Mouse (Mus musculus) layer of hippocampus, adult 2 months (tissue): ENCODE measurements around the gene Lifr. TPM values are rescaled to one million over a fixed set of nuclear protein-coding genes. Genes with fewer than 3 reads are reported as not detected.
A peak's percentile ranks its signal among the peaks of the same experiment; 100 is the strongest.

ENCODE experiments used
- DNase-seq, 2 experiments: peaks; one replicate each; pipeline ENCODE4 v3.0.0; 2022; ENCODE audit warnings: low spot score in 2 of 2
- H3K27ac ChIP-seq: fragments of 200-600 bp; 2 replicates; pipeline ENCODE4 v1.8.1; 2022
- H3K4me3 ChIP-seq: fragments of 200-600 bp; 2 replicates; pipeline ENCODE4 v1.8.1; 2022; ENCODE audit warnings: mild to moderate bottlenecking
- CTCF ChIP-seq: fragments of 200-600 bp; conservative IDR thresholded peaks from 2 replicates; pipeline ENCODE4 v1.8.1; 2022; ENCODE audit warnings: antibody characterized with exemption, mild to moderate bottlenecking, moderate library complexity
- total RNA-seq, 2 experiments: library from RNA; stranded (reverse); gene quantifications; 2 replicates each; pipeline ENCODE4 v1.2.3; 2021

The Lifr gene
- total RNA-seq, 2 experiments from 2014 or later = 51.3 to 52.9 TPM

DNA sequence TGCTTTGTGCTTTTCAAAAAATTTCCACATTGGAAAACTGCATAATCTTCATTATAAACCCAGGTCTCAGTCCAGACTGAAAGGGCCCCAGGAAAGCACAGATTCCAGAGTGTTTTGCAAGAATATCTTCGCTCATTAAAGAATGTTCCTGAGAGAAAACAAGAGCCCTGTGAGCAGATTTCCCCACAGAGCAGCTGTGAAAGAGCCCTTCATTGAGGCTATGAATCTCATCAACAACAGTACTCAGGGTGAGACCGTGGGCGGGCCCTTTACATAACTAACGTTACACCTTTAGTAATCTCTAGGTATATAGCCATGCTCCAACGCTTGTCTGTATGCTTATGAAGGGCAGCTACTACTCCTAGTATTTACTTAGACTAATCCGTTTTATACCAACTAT lies 27.5 kb downstream of the Lifr start:
- Histone ChIP-seq H3K4me3 (no peak overlapping the region), H3K27ac (peak overlapping the region; percentile 11; the same call in 1 of the 2 replicates)
- no peak for DNase-seq
- TF ChIP-seq CTCF = no peak

DNA sequence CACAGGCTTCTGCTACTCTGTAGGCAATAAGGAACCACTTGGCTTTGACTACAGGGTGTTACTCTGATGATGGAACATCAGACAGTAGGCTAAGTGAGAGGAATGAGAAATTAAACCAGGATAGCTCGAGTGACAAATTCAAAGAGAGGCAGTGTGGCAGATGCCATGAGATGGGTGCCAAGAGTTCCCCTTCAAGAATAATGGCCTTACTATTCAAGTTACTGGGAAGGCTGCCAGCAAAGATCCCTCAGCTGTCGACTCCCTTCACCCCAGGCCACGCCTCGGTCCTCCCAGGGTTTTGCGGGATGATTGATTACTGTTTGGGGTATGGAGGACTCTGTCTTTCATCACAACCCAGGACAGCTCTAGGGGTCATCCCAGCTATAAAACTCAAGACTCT lies 28.4 kb downstream of the Lifr start:
- peak; percentile 52 to 67 for DNase-seq
- H3K27ac ChIP-seq = peak overlapping the region; percentile 11; the same call in 1 of the 2 replicates
- no peak overlapping the region for H3K4me3 ChIP-seq
- no peak for TF ChIP-seq CTCF

DNA sequence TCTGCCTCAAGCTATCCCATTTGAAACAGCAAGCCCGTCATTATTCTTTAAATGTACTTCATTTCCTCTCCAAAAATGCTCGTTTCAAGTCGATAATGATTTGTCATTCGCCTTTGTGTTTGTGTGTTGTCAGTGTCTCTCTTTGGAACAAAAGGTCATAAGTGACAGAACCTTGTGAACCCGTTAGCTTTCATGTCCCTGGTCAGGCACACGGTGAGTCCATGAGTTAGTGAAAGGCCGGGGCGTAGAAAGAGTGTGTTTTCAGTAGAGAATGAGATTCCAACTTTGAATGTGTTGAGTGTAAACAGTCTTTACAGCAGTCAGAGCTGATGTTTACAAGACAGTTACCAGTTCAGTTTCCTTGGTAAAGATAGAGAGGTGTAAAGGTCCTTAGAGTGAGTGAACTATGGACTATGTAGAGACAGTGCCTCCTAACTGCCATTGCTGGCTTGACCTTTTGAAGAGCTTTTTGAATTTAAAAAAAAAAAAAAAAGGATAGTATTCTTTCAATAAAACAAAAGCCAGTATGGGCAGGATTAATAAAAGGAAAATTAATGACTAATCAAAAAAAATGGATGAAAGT lies 29.6 kb downstream of the Lifr start:
- no peak for TF ChIP-seq CTCF
- no peak for DNase-seq
- Histone ChIP-seq H3K27ac (no peak overlapping the region), H3K4me3 (no peak overlapping the region)

DNA sequence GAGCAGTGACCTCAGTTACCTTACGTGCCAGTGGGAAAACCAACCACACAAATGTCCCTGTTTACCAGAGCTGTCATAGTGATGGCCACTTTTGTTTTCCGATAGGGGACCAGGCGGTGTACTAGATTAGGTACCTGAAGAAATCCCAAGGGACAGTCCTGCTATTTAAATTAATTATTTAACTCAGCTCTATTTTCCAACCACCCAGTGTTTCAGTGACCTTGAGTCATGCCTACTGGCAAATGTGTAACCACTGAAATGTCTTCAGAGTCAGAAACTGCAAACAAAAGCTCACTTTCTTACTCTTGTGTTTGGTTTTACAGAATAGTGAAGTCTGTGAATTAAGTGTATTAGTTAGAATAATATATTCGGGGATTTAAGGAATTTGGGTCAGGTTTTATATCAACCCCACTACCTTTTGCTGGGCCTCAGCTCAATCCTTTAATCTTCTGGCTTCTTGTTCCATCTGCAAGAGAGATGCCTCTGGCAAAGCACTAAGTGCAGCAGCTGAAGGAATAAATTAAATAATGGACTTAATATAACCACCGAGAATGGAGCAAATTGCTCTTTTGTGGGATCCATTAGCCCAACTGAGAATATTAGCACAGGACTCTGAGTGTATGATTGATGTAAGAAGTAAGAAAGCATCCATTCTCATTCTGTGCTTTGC lies 33.5 kb downstream of the Lifr start:
- no peak for DNase-seq
- Histone ChIP-seq H3K27ac (no peak overlapping the region), H3K4me3 (no peak overlapping the region)
- no peak for TF ChIP-seq CTCF

DNA sequence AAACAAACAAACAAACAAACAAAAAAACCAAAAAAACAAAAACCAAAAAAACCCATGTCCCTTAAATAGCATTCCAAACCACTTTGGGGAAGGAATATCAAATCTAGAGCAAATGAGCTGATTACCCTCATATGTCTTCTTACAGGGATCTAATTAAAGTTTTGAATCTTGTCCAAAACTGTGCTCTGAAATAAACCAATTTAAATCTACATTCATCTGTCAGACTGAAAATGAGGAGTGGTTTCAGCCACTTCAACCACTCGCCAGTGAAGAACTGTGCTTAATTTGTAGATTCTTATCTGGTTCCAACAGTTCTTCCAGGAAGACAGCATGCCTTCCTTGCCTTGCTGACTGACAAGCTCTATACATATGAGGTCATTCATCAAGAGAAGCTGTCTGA lies 35.8 kb downstream of the Lifr start:
- TF ChIP-seq CTCF = no peak
- Histone ChIP-seq H3K27ac (no peak overlapping the region), H3K4me3 (no peak overlapping the region)
- DNase-seq = no peak

DNA sequence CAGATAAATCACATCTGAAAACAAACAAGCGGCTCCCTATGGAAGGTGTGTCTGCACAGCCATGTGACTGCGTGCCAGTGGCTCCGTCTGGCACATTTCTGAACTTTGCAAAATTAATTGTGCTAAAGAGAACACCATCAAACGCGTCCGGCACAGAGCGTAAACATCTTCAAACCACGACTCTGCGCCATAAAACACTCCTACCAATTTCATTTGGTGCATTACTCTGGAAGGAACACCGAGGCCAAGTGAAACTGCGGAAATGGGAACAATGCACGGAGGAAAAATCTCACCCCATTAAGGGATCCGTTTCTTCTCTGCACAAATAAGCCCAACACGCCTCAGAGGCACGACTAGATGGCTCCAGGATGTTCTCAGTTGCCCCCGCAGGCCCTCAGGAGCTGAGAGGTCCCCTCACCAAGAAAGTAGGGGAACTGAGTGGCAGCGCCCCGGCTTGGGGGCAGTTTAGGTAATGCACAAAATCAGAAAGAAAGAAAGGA lies 38.3 kb downstream of the Lifr start:
- Histone ChIP-seq H3K27ac (peak overlapping the region; percentile 99), H3K4me3 (peak overlapping the region; percentile 80)
- DNase-seq = no peak
- TF ChIP-seq CTCF = 0 out of 2 replicates have a peak, but pooled peaks have one; percentile 22

DNA sequence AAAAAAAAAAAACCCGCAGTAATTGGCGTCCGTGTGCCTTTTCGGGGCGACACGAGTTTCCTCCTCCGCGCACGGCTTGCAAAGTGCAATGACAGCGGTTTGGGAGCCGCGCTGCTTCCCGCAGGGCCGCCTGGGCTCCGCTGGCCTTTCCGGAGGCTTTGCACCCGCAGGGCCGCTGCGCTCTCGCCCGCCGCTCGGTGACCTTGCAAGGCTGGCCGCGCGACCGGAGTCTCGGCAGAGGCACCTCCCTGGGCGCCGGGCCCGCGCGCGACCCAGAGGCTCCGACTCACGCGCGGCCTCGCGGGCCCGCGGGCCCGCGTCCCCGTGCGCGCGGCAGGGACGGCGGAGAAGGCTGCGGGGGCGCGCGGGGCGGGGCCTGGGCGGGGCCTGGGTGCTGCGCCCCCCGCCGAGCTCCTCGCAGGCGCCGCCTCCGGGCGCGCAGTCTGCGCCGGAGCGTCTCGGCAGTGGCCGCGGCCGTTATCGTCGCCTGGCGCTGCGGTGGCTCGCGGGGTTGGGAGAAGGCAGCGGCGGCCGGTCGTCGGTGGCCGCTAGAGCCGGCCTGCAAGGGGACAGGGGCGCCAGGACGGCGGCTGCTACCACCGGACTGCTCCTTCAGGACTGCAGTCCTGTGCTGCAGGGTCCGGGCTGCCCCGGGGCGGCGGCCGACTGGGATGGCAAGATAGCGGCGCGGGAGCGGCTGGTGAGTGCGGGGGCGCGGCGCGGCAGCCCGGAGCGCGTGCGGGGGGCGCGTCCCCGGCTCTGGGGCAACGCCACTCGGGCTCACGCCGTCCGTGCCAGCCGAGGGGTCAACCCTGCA lies 38.9 kb downstream of the Lifr start:
- H3K27ac ChIP-seq = peak overlapping the region; percentile 99
- H3K4me3 ChIP-seq = peak overlapping the region; percentile 90
- DNase-seq = peak; percentile 77 to 84
- no peak for TF ChIP-seq CTCF

DNA sequence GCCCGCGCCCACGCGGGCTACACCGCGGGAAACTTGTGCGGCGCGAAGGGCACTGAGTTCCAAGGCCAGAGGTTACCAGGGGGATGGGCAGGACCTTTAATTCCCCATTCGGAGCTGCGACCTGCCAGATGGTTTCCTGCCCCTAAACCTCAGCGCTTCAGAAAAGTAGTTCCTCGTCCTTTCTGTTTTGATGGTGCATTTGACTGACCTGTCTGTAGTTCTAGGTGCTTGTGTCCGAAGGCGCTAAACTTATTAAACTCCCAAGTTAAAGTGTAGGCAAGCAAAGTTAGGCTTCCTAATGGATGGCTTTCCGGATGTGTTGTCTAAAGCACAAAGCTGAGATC lies 39.5 kb downstream of the Lifr start:
- Histone ChIP-seq H3K27ac (peak overlapping the region; percentile 99), H3K4me3 (peak overlapping the region; percentile 90)
- no peak for DNase-seq
- no peak for TF ChIP-seq CTCF

DNA sequence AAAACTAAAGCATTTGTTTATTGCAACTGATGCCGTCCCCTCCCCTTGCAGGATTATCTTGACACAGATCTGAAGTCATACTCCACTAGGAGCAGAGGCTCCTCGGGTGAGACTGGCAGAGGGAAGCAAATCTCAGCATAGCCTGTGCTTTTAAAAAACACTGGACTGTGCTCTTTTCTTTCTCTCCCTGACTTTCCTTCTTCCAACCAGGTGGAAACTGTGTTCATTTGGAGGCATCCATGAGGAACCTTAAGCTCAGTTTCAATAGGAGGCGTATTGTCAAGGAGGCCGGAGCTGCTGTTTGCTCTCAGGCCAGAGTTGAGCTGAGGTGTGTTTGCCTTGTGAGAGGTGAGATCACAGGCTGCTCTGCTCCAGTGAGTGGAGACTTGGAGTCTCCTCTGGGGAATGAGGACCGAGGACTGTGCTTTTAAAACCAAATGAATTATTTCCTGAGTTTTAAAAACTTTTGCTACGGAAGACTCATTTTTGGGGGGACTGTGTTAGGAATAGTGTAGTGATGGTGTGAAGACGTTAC lies 40.3 kb downstream of the Lifr start:
- Histone ChIP-seq H3K27ac (peak overlapping the region; percentile 99; the same call in 1 of the 2 replicates), H3K4me3 (peak overlapping the region; percentile 90)
- no peak for TF ChIP-seq CTCF
- DNase-seq = no peak

DNA sequence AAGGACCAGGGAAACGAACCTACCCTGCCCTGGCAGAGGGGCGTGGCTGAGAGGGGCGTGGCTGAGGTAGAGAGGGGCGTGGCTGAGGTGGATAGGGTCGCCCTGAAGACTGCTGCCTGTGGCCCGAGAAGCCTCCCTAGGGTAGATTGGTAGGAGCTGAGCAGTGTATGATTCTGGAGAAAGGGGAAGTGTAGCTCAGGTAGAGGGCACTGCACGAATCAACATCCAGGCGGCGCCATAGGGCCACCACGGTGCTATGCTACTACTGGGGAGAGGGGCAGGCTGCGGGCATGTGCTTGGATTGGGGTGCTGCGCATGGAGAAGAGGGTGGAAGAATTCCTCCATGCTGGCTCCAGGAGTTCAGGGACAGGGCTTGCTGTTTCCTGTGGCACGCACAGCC lies 42.3 kb downstream of the Lifr start:
- H3K27ac ChIP-seq = no peak overlapping the region
- TF ChIP-seq CTCF = peak; percentile 60
- DNase-seq = no peak
- H3K4me3 ChIP-seq = no peak overlapping the region

DNA sequence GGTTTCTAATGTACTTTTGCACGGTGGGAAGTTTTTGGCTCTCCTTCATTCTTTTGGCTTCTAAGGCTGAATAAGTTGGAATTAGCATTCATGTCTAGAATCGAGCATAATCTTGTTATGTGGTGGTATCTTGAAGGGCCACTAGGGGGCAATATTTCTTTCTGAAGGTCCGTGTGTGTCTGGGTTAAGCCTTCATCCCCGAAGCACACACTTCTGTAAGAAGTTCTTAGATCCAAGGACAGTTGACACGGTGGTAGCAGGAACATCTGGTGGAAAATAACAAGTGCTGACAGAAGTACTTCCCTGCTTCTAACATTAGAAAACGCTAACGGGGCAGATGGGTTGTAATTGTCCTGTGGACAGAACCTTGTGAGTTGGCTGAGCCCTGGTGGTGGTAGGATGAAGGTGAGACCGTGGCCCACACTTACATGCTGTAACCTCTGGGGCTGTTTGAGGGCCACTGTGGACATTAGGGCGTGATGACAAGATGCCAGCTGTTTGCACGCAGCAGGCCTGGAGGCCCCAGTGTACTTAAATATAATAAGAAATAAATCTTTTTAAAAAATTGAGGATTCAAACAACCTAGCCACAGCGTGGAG lies 44.1 kb downstream of the Lifr start:
- H3K27ac ChIP-seq = no peak overlapping the region
- peak; percentile 83 for TF ChIP-seq CTCF
- H3K4me3 ChIP-seq = no peak overlapping the region
- no peak for DNase-seq

DNA sequence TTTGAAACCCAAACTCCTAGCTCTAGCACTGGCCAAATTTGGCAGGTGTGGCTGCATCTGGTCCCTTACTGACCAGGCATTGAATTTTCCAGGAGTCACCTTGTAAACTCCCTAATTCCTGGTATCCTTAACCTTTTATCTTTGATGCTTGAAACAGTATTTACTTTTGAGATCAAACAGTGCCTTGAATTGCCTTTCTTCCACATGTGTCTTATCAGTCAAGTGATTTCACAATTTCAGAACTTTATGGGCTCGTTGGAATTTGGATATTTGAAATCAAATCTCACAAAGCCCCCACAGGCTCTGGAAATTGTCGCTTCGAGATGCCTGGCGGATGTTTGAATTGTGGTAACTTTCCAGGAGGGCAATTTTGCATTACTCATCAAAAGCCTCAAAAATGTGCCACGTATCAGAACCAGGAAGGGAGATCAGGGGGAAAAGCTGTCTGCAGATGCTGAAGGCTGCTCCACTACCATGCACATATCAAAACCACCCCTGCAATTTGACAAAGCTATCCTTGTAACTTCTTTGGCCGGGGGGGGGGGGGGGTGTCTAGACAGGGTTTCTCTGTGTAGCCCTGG lies 45.7 kb downstream of the Lifr start:
- no peak for TF ChIP-seq CTCF
- Histone ChIP-seq H3K27ac (no peak overlapping the region), H3K4me3 (no peak overlapping the region)
- no peak for DNase-seq
